Mouse (Mus musculus): ENCODE results near the gene Gabrd. TPM values are rescaled to one million over a fixed set of nuclear protein-coding genes. Genes with fewer than 3 reads are reported as not detected.
A peak's percentile ranks its signal among the peaks of the same experiment; 100 is the strongest.

The Gabrd gene
- total RNA-seq, 2 experiments from 2014 or later = 26.8 to 27.0 TPM

- no peak for DNase-seq (ENCODE audit: low spot score in 2 of 2)
These were observed 14.6 kb downstream of the Gabrd start for GRCm38 (mm10) chr4:155383326-155383725.

GRCm38 (mm10) chr4:155382752-155383151 is 15.2 kb downstream of the Gabrd start:
- DNase-seq (ENCODE audit: low spot score in 2 of 2) = peak; percentile 62 to 75

GRCm38 (mm10) chr4:155381974-155382373 is 15.9 kb downstream of the Gabrd start:
- no peak for DNase-seq (ENCODE audit: low spot score in 2 of 2)

GRCm38 (mm10) chr4:155371797-155372735 is 25.8 kb downstream of the Gabrd start:
- DNase-seq (ENCODE audit: low spot score in 2 of 2) = no peak

- DNase-seq (ENCODE audit: low spot score in 2 of 2) = no peak
These were observed 26.9 kb downstream of the Gabrd start for GRCm38 (mm10) chr4:155370737-155371715.

GRCm38 (mm10) chr4:155368684-155369083 is 29.2 kb downstream of the Gabrd start:
- peak; percentile 64 to 84 for DNase-seq (ENCODE audit: low spot score in 2 of 2)

GRCm38 (mm10) chr4:155367739-155368138 is 30.2 kb downstream of the Gabrd start:
- DNase-seq (ENCODE audit: low spot score in 2 of 2) = no peak

- DNase-seq (ENCODE audit: low spot score in 2 of 2) = no peak
These were observed 31.1 kb downstream of the Gabrd start for GRCm38 (mm10) chr4:155366784-155367183.

GRCm38 (mm10) chr4:155362443-155362842 is 35.5 kb downstream of the Gabrd start:
- no peak for DNase-seq (ENCODE audit: low spot score in 2 of 2)

- peak; percentile 28 to 63 for DNase-seq (ENCODE audit: low spot score in 2 of 2)
These were observed 36.6 kb downstream of the Gabrd start, which contains the start of gene Prkcz for GRCm38 (mm10) chr4:155361303-155361791. Gene Prkcz (minus strand): TSS chr4:155361361.

- DNase-seq (ENCODE audit: low spot score in 2 of 2) = no peak
These were observed 37.1 kb downstream of the Gabrd start for GRCm38 (mm10) chr4:155360856-155361255.

GRCm38 (mm10) chr4:155359560-155360464 is 38.1 kb downstream of the Gabrd start:
- no peak for DNase-seq (ENCODE audit: low spot score in 2 of 2)

GRCm38 (mm10) chr4:155357601-155358000 is 40.3 kb downstream of the Gabrd start:
- no peak for DNase-seq (ENCODE audit: low spot score in 2 of 2)

GRCm38 (mm10) chr4:155356354-155356753 is 41.6 kb downstream of the Gabrd start:
- DNase-seq (ENCODE audit: low spot score in 2 of 2) = no peak

- DNase-seq (ENCODE audit: low spot score in 2 of 2) = no peak
These were observed 43.4 kb downstream of the Gabrd start for GRCm38 (mm10) chr4:155354546-155354945.

GRCm38 (mm10) chr4:155354035-155354434 is 43.9 kb downstream of the Gabrd start:
- no peak for DNase-seq (ENCODE audit: low spot score in 2 of 2)

GRCm38 (mm10) chr4:155352581-155352980 is 45.3 kb downstream of the Gabrd start:
- DNase-seq (ENCODE audit: low spot score in 2 of 2) = no peak

- DNase-seq (ENCODE audit: low spot score in 2 of 2) = no peak
These were observed 51.6 kb downstream of the Gabrd start for GRCm38 (mm10) chr4:155346350-155346749.

- peak; percentile 82 to 89 for DNase-seq (ENCODE audit: low spot score in 2 of 2)
These were observed 52.3 kb downstream of the Gabrd start for GRCm38 (mm10) chr4:155345608-155345953.

Data from layer of hippocampus, adult 18-20 months (tissue).